Mouse (Mus musculus): ENCODE measurements at regions not wholly inside any gene's neighbourhood (a gene's known extent, or its start where the extent isn't known, plus 50 kb on each side); places are given as distances from the start of the nearest gene placed in this dataset.

GRCm38 (mm10) chr12:54320533-54320932 is 116.9 kb upstream of the Egln3 start:
- DNase-seq (ENCODE audit: low spot score in 2 of 2), result no peak

DNA sequence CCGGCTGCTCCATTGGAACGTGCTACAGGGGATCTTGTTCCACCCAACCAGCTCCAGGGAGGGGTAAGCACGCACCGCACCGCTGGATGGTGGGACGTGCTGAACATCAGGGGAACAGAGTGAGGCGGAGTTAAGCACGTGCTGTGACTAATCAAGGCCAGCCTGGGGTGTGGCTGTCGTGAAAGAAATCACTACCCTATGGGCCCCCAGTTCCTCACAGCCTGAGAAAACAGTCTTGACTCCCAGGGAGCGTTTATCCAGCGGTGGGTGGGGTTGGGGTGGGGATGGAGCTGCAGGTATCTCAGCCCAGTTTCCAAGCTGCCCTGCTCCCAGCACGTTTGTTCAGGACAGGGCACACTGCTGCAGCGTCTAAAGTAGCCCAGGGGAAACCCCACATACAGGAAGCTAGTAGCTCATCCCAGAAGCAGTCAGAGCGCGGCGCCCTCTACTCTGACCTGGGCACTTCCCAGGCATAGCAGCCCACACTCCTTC is 113.4 kb upstream of the Egln3 start:
- DNase-seq (ENCODE audit: low spot score in 2 of 2), result no peak

GRCm38 (mm10) chr12:54316066-54316567 is 112.5 kb upstream of the Egln3 start:
- no peak for DNase-seq (ENCODE audit: low spot score in 2 of 2)

DNA sequence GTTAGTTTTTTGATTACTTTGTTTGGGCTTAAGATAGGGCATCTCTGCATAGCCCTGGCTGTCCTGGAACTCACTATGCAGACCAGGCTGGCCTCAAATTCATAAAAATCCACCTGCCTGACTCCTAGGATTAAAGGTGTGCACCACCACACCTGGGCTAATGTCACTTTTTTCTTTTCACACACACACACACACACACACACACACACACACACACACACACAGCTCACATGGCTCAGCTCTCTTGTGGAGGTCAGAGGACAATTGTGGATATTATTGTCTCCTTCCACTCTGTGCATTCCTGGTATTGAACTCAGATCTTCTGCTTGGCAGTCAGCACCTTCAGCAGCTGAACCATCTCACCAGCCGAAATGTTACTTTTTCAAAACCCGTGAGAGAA is 110.5 kb upstream of the Egln3 start:
- DNase-seq (ENCODE audit: low spot score in 2 of 2), result no peak

DNA sequence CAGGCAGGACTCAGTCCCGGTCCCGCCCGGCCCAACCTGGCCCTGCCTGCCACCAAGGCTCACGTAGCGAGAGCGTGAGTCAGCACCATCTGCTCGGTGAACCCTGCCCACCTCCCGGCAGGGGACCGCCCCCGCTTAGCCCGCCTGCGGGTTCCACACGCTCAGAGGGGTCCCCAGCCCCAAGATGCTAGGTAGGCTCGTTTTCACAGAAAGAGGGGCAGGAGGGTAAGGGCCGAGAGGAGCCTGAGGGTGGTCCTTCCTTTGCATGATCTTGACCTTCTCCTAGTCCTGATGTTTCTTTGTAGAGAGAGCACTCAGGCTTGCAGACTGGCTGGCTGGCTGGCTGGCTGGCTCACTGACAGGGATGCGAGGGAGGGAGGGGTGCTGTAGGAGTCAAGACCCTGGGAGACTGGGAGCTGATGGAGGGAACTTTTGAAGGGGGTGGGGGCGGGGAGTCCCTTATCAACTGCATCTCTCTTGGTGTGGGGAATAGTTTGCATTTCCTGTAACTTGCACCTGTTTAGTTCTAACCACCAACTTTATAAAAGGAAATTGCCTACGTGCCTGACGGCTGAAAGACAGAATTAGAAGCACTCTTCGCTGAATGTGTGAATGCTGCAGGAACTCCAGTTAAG is 109.7 kb upstream of the Egln3 start:
- DNase-seq (ENCODE audit: low spot score in 2 of 2), result peak; percentile 17 to 45

DNA sequence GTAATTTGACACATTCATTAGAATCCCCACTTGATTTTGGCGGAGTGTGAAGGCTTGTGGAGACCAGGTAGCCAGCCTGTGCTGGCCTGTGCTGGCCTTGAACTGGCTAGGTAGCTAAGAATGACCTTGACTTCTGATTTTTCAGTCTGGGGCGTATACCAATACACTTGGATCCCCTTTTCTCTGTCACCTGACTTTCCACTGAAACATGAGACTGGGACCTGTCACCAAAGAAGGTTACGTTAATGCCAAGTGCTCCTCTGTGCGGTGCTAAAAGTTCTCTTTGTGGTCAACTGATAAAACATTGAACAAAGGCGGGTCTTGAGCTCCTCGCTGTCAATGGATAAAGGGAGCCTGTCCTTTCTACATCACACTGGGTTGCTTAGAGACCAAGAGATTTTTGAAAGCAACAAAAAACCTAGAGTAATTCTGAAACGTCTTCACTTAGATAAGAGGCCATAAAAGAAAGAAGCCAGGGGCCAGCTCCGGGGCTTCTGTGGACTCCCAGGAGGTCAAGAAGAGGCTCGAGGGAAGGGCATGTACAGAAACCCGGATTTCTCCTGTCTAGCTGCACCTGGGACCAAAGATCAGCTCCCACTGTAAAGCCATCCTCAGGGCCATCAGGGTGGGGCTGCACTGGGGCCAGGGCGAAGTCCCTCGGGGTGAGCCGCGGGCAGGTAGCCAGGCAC is 109.0 kb upstream of the Egln3 start:
- DNase-seq (ENCODE audit: low spot score in 2 of 2), result no peak

- DNase-seq (ENCODE audit: low spot score in 2 of 2), result no peak
Observed at GRCm38 (mm10) chr12:54311896-54312521, 108.3 kb upstream of the Egln3 start.

GRCm38 (mm10) chr12:54309874-54310273 is 106.2 kb upstream of the Egln3 start:
- no peak for DNase-seq (ENCODE audit: low spot score in 2 of 2)

DNA sequence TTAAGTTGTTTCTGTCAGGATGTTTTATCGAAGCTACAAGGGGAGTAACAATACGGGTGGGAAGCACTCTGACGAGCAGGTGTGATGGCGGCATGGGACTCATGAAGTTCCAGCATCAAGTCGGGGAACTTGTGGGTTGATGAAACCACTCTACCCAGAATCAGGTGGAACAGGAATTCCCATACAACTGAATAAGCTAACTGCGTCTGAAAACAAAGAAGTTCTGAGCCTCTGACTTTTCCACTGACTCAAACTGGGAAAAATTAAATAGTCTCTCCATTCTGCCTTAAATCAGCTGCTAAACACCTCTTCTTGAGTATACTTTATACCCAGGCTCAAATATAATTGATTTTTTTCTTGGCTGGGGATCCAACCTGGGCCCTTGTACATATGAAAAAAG is 105.6 kb upstream of the Egln3 start:
- DNase-seq (ENCODE audit: low spot score in 2 of 2), result no peak

DNA sequence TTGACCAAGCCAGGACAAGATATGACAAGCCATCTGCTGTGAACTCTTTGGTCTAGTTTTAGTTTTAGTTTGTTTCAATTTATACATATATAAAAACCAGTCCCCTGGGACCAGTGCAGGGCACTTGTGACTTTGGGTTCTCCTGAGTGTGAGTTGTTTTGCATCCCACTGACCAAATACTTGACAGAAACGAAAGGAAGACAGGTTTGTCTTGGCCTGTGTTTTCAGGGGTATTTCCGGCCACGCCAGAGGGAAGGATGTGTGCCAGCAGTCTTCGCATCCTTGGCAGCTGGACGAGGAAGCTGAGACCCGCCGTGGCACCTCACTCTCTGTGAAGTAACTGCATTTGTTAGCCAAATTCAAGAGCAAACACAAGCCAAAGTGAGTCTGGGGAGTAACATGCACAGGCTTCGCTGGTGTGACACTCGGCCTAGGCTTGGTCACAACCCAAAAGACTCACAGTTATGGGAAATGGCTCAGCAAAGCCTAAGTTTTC is 101.5 kb upstream of the Egln3 start:
- no peak for DNase-seq (ENCODE audit: low spot score in 2 of 2)

GRCm38 (mm10) chr12:54303746-54304145 is 100.1 kb upstream of the Egln3 start:
- no peak for DNase-seq (ENCODE audit: low spot score in 2 of 2)

GRCm38 (mm10) chr12:54299506-54299905 is 95.8 kb upstream of the Egln3 start:
- no peak for DNase-seq (ENCODE audit: low spot score in 2 of 2)

- DNase-seq (ENCODE audit: low spot score in 2 of 2), result no peak
Observed at GRCm38 (mm10) chr12:54293248-54293647, 89.6 kb upstream of the Egln3 start.

- DNase-seq (ENCODE audit: low spot score in 2 of 2), result no peak
Observed at GRCm38 (mm10) chr12:54290311-54290710, 86.7 kb upstream of the Egln3 start.

- no peak for DNase-seq (ENCODE audit: low spot score in 2 of 2)
Observed at GRCm38 (mm10) chr12:54288747-54289146, 85.1 kb upstream of the Egln3 start.

DNA sequence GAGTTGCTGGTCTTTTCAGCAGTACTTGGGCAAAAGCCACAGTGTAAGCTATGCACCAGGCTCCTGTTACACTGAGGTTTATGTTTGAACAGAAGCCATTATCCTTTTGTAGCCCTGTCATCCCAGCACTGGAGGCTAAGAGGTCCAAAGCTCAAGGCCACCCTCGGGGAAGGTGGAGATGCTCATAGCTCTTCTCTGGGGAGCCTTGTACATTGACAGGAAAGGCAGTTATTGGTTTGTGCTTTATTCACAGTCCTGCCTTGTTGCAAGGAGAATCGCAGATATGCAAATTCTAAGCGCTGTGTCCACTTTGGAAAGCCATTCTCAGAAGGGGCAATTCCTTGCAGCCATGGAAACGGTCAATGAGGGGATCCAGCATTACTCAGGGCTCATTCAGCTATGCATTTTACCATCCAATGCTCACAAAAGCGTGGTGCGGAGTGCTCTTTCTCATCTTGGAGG is 84.4 kb upstream of the Egln3 start:
- no peak for DNase-seq (ENCODE audit: low spot score in 2 of 2)

DNA sequence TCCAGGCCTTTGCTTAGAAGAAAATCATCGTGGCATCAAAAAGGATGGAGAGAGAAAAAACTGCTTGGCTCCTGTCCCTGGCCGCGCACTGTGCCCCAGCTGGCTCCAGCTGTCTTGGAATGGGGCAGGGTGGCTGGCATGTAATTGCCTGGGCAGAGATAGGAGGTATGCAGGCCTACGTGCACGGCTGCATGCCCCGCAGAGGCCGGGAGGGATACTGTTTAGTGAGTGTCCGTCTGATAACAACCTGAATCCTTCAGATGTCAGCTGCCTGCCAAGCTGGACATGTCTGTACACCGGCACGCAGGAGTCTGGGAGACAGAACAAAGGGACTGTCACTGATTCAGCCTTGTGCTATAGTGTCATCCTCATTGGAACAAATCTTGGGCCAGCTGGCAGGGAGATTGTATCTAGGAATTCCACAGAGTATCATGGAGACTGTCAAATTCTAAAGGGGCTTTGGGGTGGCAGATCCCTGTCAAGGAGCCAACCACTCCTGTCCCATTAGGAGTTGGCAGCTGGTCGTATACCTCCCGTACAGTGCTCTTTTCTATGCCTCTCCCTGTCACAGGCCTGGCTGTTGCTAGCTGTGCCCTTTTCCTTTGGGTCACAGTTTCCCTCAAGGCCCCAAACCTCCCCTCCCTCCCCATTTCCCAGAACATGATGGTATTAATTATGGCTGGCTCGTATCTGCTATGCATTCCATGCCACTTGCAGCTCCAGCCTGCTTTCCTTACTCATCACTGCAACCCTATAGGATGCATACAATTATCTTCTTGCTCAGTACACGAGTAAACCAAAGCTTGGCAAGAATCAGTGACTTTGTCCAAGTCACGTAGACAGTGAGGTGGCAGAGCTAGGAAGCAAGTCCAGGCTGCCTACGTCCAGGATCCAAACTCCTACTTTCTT is 83.5 kb upstream of the Egln3 start:
- DNase-seq (ENCODE audit: low spot score in 2 of 2), result no peak

DNA sequence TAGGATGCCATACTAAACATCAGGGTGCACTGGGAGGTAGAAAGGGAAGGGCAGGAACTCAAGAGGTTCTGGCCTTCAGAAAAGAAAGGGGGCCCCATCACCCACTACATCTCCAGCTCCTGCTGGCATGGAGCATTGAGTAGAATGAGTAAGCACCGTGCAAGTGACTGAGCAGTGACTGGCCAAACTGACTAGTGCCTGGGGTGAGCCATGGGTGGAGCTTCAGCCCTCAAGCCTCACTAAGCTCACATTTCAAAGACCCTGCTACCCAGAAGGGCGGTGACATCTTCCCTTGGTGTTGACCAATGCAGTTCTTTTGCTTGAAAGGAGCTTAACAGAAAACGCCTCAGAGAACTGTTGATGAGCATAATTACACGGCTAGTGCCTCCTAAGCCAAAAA is 80.0 kb upstream of the Egln3 start:
- DNase-seq (ENCODE audit: low spot score in 2 of 2), result no peak

DNA sequence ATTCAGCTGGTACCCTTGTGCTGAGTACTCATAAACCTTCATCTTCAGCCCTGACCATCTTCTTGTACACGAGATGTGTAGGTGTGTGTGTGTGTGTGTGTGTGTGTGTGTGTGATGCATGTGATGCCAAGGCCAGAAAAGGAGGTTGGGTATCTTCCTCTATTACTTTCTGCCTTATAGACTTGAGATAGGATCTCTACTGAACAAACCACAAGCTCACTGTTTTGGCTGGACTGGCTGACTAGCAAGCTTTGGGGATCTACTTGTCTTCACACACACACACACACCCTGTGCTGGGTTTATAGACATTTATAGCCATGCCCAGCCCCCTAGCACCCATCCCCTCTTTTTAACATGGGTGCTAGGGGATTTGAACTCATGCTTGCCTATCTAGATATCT is 79.4 kb upstream of the Egln3 start:
- DNase-seq (ENCODE audit: low spot score in 2 of 2), result no peak

DNA sequence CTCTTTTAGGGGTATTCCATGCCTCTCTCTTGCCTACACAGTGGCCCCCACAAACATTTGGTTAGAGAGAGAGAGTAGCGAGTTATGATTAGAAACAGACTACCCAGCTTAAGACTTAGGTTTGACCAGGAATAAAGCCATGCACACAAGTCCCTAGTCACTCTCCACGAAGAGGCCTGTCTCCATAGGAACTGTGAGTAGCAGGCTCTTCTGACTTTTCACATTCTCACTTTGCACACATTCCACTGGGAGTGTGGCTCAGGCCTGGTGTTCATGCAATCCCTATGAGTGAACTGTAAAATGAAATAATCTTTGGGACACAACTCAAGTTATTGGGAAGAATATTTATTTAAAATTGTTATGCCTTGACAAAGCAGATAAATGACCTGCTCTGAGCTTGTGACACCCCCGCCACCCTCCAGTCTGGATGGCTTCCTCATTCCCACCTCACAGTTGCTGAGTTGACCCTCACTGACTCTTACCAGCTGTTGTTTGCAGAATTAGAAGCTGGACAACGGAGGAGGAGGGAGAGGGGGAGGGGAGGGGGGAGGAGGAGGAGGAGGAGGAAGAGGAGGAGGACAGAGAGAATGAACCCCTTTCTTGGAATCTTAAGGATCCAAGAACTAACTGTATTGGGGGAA is 78.7 kb upstream of the Egln3 start:
- DNase-seq (ENCODE audit: low spot score in 2 of 2), result no peak

DNA sequence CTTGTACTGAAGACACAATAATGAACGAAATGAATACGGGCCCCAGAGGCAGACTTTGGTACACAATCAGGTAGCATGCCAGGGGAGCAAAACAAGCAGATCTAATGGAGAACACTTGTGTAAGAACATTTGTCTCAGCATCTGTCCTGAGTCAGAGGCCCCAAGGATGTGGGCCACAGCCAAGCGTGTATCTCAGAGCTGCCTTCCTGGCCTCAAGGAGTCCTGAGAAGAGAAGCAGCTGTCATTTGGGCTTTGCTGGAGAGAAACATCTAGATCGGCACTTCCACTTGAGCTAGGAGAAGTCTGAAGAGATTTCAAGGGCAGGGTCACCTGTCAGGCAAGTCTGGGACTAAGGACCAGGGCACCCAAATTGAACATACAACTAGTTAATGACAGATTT is 76.8 kb upstream of the Egln3 start:
- no peak for DNase-seq (ENCODE audit: low spot score in 2 of 2)

Measured in gastrocnemius, adult 8-10 months (tissue).